Mouse (Mus musculus) limb, embryonic 14.5 days (tissue): ENCODE results near the gene Tsn. TPM values are rescaled to one million over a fixed set of nuclear protein-coding genes. Genes with fewer than 3 reads are reported as not detected.

ENCODE experiments used
- ATAC-seq: fragments of 200-750 bp; cut with Nextera tagmentation; 2 replicates; pipeline ENCODE4 v1.8.0; 2017; ENCODE audit warnings: low read depth, moderate number of reproducible peaks, moderate TSS enrichment; ENCODE audit not compliant: low FRiP score
- DNase-seq: peaks from one replicate; pipeline ENCODE4 v3.0.0-alpha.2; 2015; ENCODE audit warnings: low spot score
- H3K27ac ChIP-seq: fragments of 300-500 bp; sonication (generic); replicated peaks from 2 replicates; pipeline ENCODE4 v1.5.1; 2014; ENCODE audit warnings: low read depth, mild to moderate bottlenecking, low read length, moderate library complexity, mixed read lengths
- H3K27me3 ChIP-seq: fragments of 300-500 bp; sonication (generic); 2 replicates; pipeline ENCODE4 v1.6.1; 2014; ENCODE audit warnings: low read length, mixed read lengths; ENCODE audit not compliant: control insufficient read depth, insufficient read depth
- H3K36me3 ChIP-seq: fragments of 300-500 bp; sonication (generic); 2 replicates; pipeline ENCODE4 v1.6.1; 2014; ENCODE audit warnings: mild to moderate bottlenecking, low read length, moderate library complexity, mixed read lengths; ENCODE audit not compliant: control insufficient read depth, insufficient read depth
- H3K4me1 ChIP-seq: fragments of 300-500 bp; sonication (generic); 2 replicates; pipeline ENCODE4 v1.6.1; 2014; ENCODE audit warnings: antibody characterized with exemption, low read length, mixed read lengths; ENCODE audit not compliant: control insufficient read depth, insufficient read depth
- H3K4me2 ChIP-seq: fragments of 300-500 bp; sonication (generic); replicated peaks from 2 replicates; pipeline ENCODE4 v1.6.1; 2014; ENCODE audit warnings: low read depth, mild to moderate bottlenecking, low read length, moderate library complexity; ENCODE audit not compliant: severe bottlenecking
- H3K4me3 ChIP-seq: fragments of 300-500 bp; sonication (generic); replicated peaks from 2 replicates; pipeline ENCODE4 v1.5.1; 2014; ENCODE audit warnings: low read length
- H3K9ac ChIP-seq: fragments of 300-500 bp; sonication (generic); 2 replicates; pipeline ENCODE4 v1.6.1; 2014; ENCODE audit warnings: mild to moderate bottlenecking, low read depth, low read length, moderate library complexity; ENCODE audit not compliant: severe bottlenecking
- H3K9me3 ChIP-seq: fragments of 300-500 bp; sonication (generic); 2 replicates; pipeline ENCODE4 v1.6.1; 2016; ENCODE audit warnings: low read length; ENCODE audit not compliant: control insufficient read depth
- POLR2A ChIP-seq: fragments of 200-500 bp; IDR thresholded peaks from 2 replicates; pipeline ENCODE4 v1.8.0; 2012; ENCODE audit warnings: inconsistent platforms, mild to moderate bottlenecking, moderate library complexity, borderline replicate concordance; ENCODE audit not compliant: insufficient read depth, insufficient read length; ENCODE audit errors: extremely low read depth
- WGBS: fragments of 180-500 bp; shearing (Covaris S2); extraction: QIAGEN DNeasy Blood & Tissue Kit; methylation state at CpG from one replicate; pipeline ENCODE4 v1.1.7; 2014; 5-methylcytosine and 5-hydroxymethylcytosine counted together
- polyA plus RNA-seq, 2 experiments: library from polyadenylated mRNA; depleted of rRNA in 1 of 2; stranded (reverse) in 1 of 2; unstranded in 1 of 2; fragments of >200 nt; fragmentation: Nextera tagmentation in 1 of 2; extraction: Ambion mirVana in 1 of 2; gene quantifications; 2 replicates each; pipeline versions ENCODE4 v1.2.1 to v1.2.3; 2012 to 2014

The Tsn gene
- polyA plus RNA-seq, 2 experiments = 101 to 290 TPM

DNA sequence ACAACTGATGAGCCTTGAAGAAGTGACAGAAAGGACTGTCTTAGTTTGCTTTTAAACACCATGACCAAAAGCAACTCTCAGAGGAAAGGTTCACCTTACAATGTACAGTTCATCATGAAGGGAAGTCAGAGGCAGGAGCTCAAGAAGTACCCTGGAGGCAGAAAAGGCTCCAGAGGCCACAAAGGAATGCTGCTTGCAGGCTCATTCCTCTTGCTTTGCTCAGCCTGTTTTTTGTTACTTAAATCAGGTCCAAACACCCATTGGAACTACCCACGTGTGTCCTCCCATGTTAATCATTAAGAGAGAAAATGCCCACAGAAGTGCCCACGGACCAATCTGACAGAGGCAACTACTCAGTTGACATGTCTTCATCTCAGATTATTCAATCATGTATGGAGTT, 59.6 kb downstream of the Tsn start:
- H3K4me2 ChIP-seq = no peak overlapping the region
- ATAC-seq (no peak), DNase-seq (no peak)
- no peaks in the 10 kb centered on the region for H3K9me3 ChIP-seq
- no peak overlapping the region for H3K27ac ChIP-seq
- 42% methylated on average over 2 of the region's 2 CpGs for WGBS
- H3K4me3 ChIP-seq = no peak overlapping the region
- no peak for TF ChIP-seq POLR2A
- H3K4me1 ChIP-seq = no peaks in the 10 kb centered on the region
- H3K9ac ChIP-seq = no peak overlapping the region
- H3K27me3 ChIP-seq = no peaks in the 10 kb centered on the region
- H3K36me3 ChIP-seq = no peaks in the 10 kb centered on the region

Other genes with a start within 250 kb of the Tsn start
- not detected in 2 replicates for gene Gm29106, start 135.2 kb downstream of the Tsn start, polyA plus RNA-seq (2012; rRNA removed)
- 0.12 and 0.17 TPM in 2 replicates for gene Gm29106, start 135.2 kb downstream of the Tsn start, polyA plus RNA-seq (2014; fragmentation: Nextera tagmentation; extraction: Ambion mirVana)
- 28.7 and 44.9 TPM in 2 replicates for gene Nifk, start 10.1 kb upstream of the Tsn start, polyA plus RNA-seq (2012; rRNA removed)
- gene Nifk, start 10.1 kb upstream of the Tsn start, polyA plus RNA-seq (2014; fragmentation: Nextera tagmentation; extraction: Ambion mirVana) = 85.8 and 87.3 TPM in 2 replicates
- gene Clasp1, start 77.3 kb upstream of the Tsn start, polyA plus RNA-seq (2012; rRNA removed) = 48.5 and 50.5 TPM in 2 replicates
- gene Clasp1, start 77.3 kb upstream of the Tsn start, polyA plus RNA-seq (2014; fragmentation: Nextera tagmentation; extraction: Ambion mirVana) = 47.8 and 53.3 TPM in 2 replicates